Mouse (Mus musculus): ENCODE results near the gene Cacna1c. TPM values are rescaled to one million over a fixed set of nuclear protein-coding genes. Genes with fewer than 3 reads are reported as not detected.

Cacna1c gene
- polyA plus RNA-seq, 1 experiment from 2014 or later: 44.0 TPM

GRCm38 (mm10) chr6:118935520-118936415 is 260.4 kb downstream of the Cacna1c start:
- Histone ChIP-seq H3K4me1 (ENCODE audit: control insufficient read depth, insufficient read depth, low read length) (peaks cover 26% of the 10 kb centered on the region), H3K9ac (ENCODE audit: low read depth, low read length) (no peak overlapping the region), H3K4me2 (no peak overlapping the region), H3K4me3 (ENCODE audit: low read depth, low read length) (no peak overlapping the region), H3K36me3 (ENCODE audit: control insufficient read depth, insufficient read depth, low read length) (no peaks in the 10 kb centered on the region), H3K27me3 (ENCODE audit: control insufficient read depth, insufficient read depth, low read length) (no peaks in the 10 kb centered on the region), H3K9me3 (replicated peaks; ENCODE audit: control insufficient read depth, low read length) (no peaks in the 10 kb centered on the region), H3K27ac (ENCODE audit: low read depth, low read length) (no peak overlapping the region)
- no peak for ATAC-seq (replicated peaks; ENCODE audit: insufficient number of reproducible peaks, low FRiP score, low TSS enrichment)
- 81% methylated on average over 9 of the region's 9 CpGs for WGBS (ENCODE audit: insufficient replicate concordance)

DNA sequence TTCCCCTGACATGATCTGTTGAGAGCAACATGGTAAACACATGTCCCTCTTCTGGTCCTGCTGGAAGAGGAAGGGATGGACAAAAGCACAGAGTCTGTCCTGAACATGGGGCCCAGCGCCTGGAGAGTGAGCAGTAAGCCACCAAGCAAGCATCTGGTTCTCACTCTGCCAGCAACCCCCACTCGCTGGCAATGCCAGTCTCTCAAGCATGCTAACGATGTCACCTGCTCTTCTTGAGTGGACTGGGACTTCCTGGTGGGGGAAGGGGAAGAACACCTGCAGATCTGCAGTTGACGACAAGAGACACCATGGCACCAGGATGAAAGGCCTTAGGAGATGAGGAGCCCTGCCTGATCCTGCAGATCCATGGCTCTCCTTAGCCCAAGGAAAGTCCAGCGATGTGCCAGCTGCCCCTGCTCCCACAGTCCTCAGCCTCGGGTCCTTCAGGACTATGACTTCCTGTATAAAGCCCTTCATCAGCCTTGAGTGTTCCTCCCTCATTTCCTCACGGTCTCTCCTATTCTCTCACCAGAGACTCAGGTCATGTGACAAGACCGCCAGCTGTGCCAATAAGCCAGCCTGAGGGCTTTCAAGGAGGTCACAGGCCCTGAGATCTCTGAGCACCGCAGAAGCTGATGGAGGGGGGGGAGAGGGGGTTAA is 261.8 kb downstream of the Cacna1c start:
- WGBS (ENCODE audit: insufficient replicate concordance): 66% methylated on average over 9 of the region's 9 CpGs
- Histone ChIP-seq H3K36me3 (ENCODE audit: control insufficient read depth, insufficient read depth, low read length) (no peaks in the 10 kb centered on the region), H3K9me3 (replicated peaks; ENCODE audit: control insufficient read depth, low read length) (no peaks in the 10 kb centered on the region), H3K4me2 (no peak overlapping the region), H3K4me1 (ENCODE audit: control insufficient read depth, insufficient read depth, low read length) (peaks cover 32% of the 10 kb centered on the region), H3K9ac (ENCODE audit: low read depth, low read length) (no peak overlapping the region), H3K27ac (ENCODE audit: low read depth, low read length) (no peak overlapping the region), H3K4me3 (ENCODE audit: low read depth, low read length) (no peak overlapping the region), H3K27me3 (ENCODE audit: control insufficient read depth, insufficient read depth, low read length) (no peaks in the 10 kb centered on the region)
- ATAC-seq (replicated peaks; ENCODE audit: insufficient number of reproducible peaks, low FRiP score, low TSS enrichment): no peak

DNA sequence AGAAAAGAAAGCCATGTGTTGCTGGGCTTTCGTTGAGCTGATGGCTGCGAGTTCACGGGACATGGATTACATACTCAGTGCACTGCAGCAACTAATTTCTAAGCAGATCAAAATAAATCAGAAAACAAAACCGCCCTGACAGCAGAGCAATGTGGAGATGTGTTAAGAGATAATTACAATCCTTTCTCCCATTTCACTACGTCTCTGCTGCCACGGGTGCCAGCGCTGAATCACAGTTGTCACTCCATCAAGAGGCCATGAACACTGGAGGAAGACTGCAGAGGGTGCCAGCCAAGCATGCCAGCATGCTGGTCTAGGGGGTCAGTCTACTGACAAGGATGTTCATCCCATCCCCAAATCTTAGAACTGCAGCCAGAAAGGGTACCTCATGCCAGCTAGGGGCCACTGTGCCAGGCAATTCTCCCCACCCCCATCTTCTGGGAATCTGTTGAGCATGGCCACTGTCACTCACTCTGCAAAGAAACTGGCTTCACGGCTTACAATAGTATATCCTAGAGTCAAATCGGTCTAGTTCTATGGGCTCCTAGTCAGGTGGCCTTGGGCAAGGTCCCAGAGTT is 263.1 kb downstream of the Cacna1c start:
- Histone ChIP-seq H3K4me1 (ENCODE audit: control insufficient read depth, insufficient read depth, low read length) (peaks cover 31% of the 10 kb centered on the region), H3K9ac (ENCODE audit: low read depth, low read length) (no peak overlapping the region), H3K27me3 (ENCODE audit: control insufficient read depth, insufficient read depth, low read length) (no peaks in the 10 kb centered on the region), H3K4me3 (ENCODE audit: low read depth, low read length) (no peak overlapping the region), H3K27ac (ENCODE audit: low read depth, low read length) (no peak overlapping the region), H3K36me3 (ENCODE audit: control insufficient read depth, insufficient read depth, low read length) (no peaks in the 10 kb centered on the region), H3K4me2 (no peak overlapping the region), H3K9me3 (replicated peaks; ENCODE audit: control insufficient read depth, low read length) (no peaks in the 10 kb centered on the region)
- 87% methylated on average over 9 of the region's 9 CpGs for WGBS (ENCODE audit: insufficient replicate concordance)
- ATAC-seq (replicated peaks; ENCODE audit: insufficient number of reproducible peaks, low FRiP score, low TSS enrichment): no peak

DNA sequence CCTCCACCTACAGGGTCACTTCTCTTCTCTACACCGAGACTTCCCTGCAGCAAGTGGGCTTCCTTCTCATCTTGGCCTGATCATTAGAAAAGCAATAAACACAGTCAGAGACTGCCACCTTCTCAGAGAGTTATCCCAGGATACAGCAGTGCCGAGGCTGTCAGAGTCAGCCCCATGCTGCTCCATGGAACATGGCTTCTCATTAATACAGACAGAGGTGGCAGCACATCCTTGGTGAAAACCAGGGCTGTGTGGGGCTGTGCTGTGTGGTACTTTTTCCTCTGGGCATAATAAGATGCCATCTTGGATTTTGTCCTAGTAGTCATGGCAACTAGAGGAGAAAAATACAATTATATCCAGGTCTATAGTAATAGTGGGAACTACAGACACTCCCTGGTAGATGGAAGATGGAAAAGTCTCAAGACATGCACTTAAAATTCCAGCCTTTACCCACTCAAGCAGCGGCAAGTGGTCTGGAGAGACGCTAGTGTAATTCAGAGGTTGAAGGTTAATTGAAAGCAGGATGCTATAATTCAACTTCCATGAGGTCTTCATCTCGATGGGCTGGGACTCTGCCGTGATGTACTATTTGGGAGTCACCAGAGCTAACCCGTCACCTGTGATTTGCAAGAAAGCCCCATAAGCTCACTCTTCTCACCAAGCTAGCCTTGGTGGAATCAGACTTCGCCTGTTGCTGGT is 264.1 kb downstream of the Cacna1c start:
- H3K27ac ChIP-seq (ENCODE audit: low read depth, low read length): no peak overlapping the region
- no peaks in the 10 kb centered on the region for H3K9me3 ChIP-seq (replicated peaks; ENCODE audit: control insufficient read depth, low read length)
- H3K4me1 ChIP-seq (ENCODE audit: control insufficient read depth, insufficient read depth, low read length): peaks cover 34% of the 10 kb centered on the region
- H3K9ac ChIP-seq (ENCODE audit: low read depth, low read length): no peak overlapping the region
- ATAC-seq (replicated peaks; ENCODE audit: insufficient number of reproducible peaks, low FRiP score, low TSS enrichment): no peak
- H3K36me3 ChIP-seq (ENCODE audit: control insufficient read depth, insufficient read depth, low read length): no peaks in the 10 kb centered on the region
- H3K27me3 ChIP-seq (ENCODE audit: control insufficient read depth, insufficient read depth, low read length): no peaks in the 10 kb centered on the region
- no peak overlapping the region for H3K4me2 ChIP-seq
- 71% methylated on average over 8 of the region's 8 CpGs for WGBS (ENCODE audit: insufficient replicate concordance)
- H3K4me3 ChIP-seq (ENCODE audit: low read depth, low read length): no peak overlapping the region

DNA sequence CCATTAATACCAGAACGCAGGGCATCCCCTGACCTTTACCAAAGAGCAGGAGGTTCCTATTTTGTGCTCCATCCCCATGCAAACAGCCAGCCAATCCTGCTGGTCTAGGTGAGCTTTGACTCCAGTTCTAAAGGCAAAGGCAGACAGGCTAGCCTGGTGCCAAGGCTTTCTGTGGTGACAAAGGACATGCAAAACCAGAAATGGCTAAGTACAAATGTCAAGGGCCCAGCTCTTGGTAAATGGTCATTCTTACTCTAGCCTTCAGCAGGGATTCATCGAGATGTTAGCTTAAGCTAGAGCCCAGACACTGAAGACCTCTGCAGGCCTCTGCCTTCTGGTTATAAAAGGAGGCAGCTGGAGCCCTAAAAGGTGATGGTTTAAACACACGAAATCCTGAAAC is 269.5 kb downstream of the Cacna1c start:
- WGBS (ENCODE audit: insufficient replicate concordance): 68% methylated on average over 3 of the region's 3 CpGs
- H3K4me2 ChIP-seq: no peak overlapping the region

DNA sequence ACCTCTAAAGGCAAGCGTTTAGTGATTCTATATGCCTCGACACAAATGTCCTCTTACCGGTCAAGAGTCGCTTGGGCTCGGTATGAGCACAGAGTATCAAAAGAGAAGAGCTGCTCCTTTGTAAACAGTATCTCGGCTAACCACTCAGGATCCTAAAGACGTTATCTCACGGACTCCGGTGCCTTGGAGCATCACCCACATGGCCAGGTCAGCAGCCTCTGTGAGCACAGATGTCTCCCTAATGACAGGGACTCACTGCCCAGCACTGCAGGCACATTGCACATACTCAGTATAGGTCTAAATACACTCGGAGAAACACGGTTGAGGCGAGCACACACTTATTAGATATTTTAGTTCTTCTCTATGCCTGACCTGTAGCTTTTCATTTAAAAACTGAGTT is 271.8 kb downstream of the Cacna1c start:
- H3K27ac ChIP-seq (ENCODE audit: low read depth, low read length): no peak overlapping the region
- H3K27me3 ChIP-seq (ENCODE audit: control insufficient read depth, insufficient read depth, low read length): no peaks in the 10 kb centered on the region
- 64% methylated on average over 12 of the region's 12 CpGs for WGBS (ENCODE audit: insufficient replicate concordance)
- H3K9ac ChIP-seq (ENCODE audit: low read depth, low read length): no peak overlapping the region
- no peak for ATAC-seq (replicated peaks; ENCODE audit: insufficient number of reproducible peaks, low FRiP score, low TSS enrichment)
- no peaks in the 10 kb centered on the region for H3K9me3 ChIP-seq (replicated peaks; ENCODE audit: control insufficient read depth, low read length)
- H3K4me1 ChIP-seq (ENCODE audit: control insufficient read depth, insufficient read depth, low read length): peaks cover 25% of the 10 kb centered on the region
- no peaks in the 10 kb centered on the region for H3K36me3 ChIP-seq (ENCODE audit: control insufficient read depth, insufficient read depth, low read length)
- H3K4me3 ChIP-seq (ENCODE audit: low read depth, low read length): no peak overlapping the region
- no peak overlapping the region for H3K4me2 ChIP-seq

More for the DNA sequence above, 269.5 kb downstream of the Cacna1c start:
- no peak overlapping the region for H3K9ac ChIP-seq (ENCODE audit: low read depth, low read length)
- no peaks in the 10 kb centered on the region for H3K36me3 ChIP-seq (ENCODE audit: control insufficient read depth, insufficient read depth, low read length)
- H3K4me1 ChIP-seq (ENCODE audit: control insufficient read depth, insufficient read depth, low read length): peaks cover 31% of the 10 kb centered on the region
- no peaks in the 10 kb centered on the region for H3K9me3 ChIP-seq (replicated peaks; ENCODE audit: control insufficient read depth, low read length)
- ATAC-seq (replicated peaks; ENCODE audit: insufficient number of reproducible peaks, low FRiP score, low TSS enrichment): no peak
- H3K27me3 ChIP-seq (ENCODE audit: control insufficient read depth, insufficient read depth, low read length): no peaks in the 10 kb centered on the region
- no peak overlapping the region for H3K27ac ChIP-seq (ENCODE audit: low read depth, low read length)
- H3K4me3 ChIP-seq (ENCODE audit: low read depth, low read length): no peak overlapping the region

- H3K9me3 ChIP-seq (replicated peaks; ENCODE audit: control insufficient read depth, low read length): no peaks in the 10 kb centered on the region
- H3K4me3 ChIP-seq (ENCODE audit: low read depth, low read length): no peak overlapping the region
- ATAC-seq (replicated peaks; ENCODE audit: insufficient number of reproducible peaks, low FRiP score, low TSS enrichment): no peak
- no peak overlapping the region for H3K4me2 ChIP-seq
- H3K27me3 ChIP-seq (ENCODE audit: control insufficient read depth, insufficient read depth, low read length): no peaks in the 10 kb centered on the region
- H3K36me3 ChIP-seq (ENCODE audit: control insufficient read depth, insufficient read depth, low read length): no peaks in the 10 kb centered on the region
- H3K9ac ChIP-seq (ENCODE audit: low read depth, low read length): no peak overlapping the region
- no peak overlapping the region for H3K27ac ChIP-seq (ENCODE audit: low read depth, low read length)
- 79% methylated on average over 2 of the region's 2 CpGs for WGBS (ENCODE audit: insufficient replicate concordance)
- H3K4me1 ChIP-seq (ENCODE audit: control insufficient read depth, insufficient read depth, low read length): peaks cover 20% of the 10 kb centered on the region
Observed at GRCm38 (mm10) chr6:118923926-118924325, 272.3 kb downstream of the Cacna1c start.

- Histone ChIP-seq H3K9ac (ENCODE audit: low read depth, low read length) (no peak overlapping the region), H3K4me3 (ENCODE audit: low read depth, low read length) (no peak overlapping the region), H3K27ac (ENCODE audit: low read depth, low read length) (no peak overlapping the region), H3K36me3 (ENCODE audit: control insufficient read depth, insufficient read depth, low read length) (no peaks in the 10 kb centered on the region), H3K4me2 (no peak overlapping the region), H3K27me3 (ENCODE audit: control insufficient read depth, insufficient read depth, low read length) (no peaks in the 10 kb centered on the region), H3K9me3 (replicated peaks; ENCODE audit: control insufficient read depth, low read length) (no peaks in the 10 kb centered on the region), H3K4me1 (ENCODE audit: control insufficient read depth, insufficient read depth, low read length) (peaks cover 19% of the 10 kb centered on the region)
- 82% methylated on average over 5 of the region's 5 CpGs for WGBS (ENCODE audit: insufficient replicate concordance)
- no peak; the same call in 1 of the 2 replicates for ATAC-seq (replicated peaks; ENCODE audit: insufficient number of reproducible peaks, low FRiP score, low TSS enrichment)
Observed at GRCm38 (mm10) chr6:118923212-118923577, 273.0 kb downstream of the Cacna1c start.

Measured in heart, embryonic 11.5 days (tissue).